Mouse (Mus musculus): ENCODE results near the gene Cep85l.

DNA sequence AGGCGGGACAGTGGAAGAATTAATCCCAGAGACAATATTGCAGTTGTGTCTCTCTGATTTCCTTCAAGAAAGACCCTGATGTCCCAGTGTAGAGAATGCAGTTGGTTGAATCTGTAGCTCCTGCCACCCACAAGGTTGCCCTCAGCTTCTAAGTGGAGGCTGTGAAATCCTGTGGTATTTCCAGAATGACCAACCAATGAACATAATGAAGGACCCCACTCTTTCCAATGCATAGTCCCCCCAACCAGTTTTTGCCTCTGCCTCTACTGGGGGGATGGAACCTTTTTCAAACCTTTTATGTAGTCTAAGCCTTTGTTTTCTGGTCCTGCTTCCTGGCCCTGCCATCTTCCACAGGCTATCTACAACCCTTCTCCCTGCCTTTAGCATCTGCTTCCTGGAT, 5.1 kb upstream of the Cep85l start:
- no peak for TF ChIP-seq CTCF (IDR thresholded peaks at IDR 0.05)
- no peak for TF ChIP-seq EP300 (IDR thresholded peaks at IDR 0.05)
